Mouse (Mus musculus): Measurements from ENCODE around the gene Lat2. TPM values are rescaled to one million over a fixed set of nuclear protein-coding genes. Genes with fewer than 3 reads are reported as not detected.

Gene Lat2
- polyA plus RNA-seq, 1 experiment from 2014 or later: 3.6 TPM

DNA sequence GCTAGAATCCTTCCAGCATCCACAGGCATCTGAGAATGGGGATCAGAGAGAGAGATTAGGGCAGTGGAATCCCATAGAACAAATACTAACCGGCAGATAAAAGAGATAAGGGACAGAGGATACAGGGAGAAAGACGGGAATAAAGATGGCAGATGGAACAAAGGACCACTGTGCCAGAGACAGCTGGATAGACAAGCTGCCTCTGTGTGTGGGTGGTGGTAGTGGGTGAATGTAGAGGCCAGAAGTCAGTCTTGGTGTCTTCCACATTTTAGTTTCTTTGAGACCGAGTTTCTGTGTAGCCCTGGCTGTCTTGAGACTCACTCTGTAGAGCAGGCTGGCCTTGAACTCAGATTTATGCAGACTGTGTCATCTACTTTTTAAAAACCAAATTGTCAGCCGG is 955 bp upstream of the Lat2 start:
- H3K4me3 ChIP-seq (ENCODE audit: low read length): no peak overlapping the region
- H3K27me3 ChIP-seq (ENCODE audit: insufficient read depth, low read length): no peaks in the 10 kb centered on the region
- H3K4me2 ChIP-seq (replicated peaks; ENCODE audit: low read depth, low read length): no peak overlapping the region
- H3K4me1 ChIP-seq (ENCODE audit: insufficient read depth, low read length): no peaks in the 10 kb centered on the region
- no peak overlapping the region for H3K27ac ChIP-seq (ENCODE audit: low read length)
- H3K9ac ChIP-seq (replicated peaks; ENCODE audit: low read length): no peak overlapping the region
- no peak for ATAC-seq (ENCODE audit: low FRiP score, low TSS enrichment)
- no peaks in the 10 kb centered on the region for H3K9me3 ChIP-seq (ENCODE audit: low read length)
- WGBS: 74% methylated on average over 4 of the region's 4 CpGs
- peaks cover 37% of the 10 kb centered on the region for H3K36me3 ChIP-seq (ENCODE audit: insufficient read depth, low read length)

DNA sequence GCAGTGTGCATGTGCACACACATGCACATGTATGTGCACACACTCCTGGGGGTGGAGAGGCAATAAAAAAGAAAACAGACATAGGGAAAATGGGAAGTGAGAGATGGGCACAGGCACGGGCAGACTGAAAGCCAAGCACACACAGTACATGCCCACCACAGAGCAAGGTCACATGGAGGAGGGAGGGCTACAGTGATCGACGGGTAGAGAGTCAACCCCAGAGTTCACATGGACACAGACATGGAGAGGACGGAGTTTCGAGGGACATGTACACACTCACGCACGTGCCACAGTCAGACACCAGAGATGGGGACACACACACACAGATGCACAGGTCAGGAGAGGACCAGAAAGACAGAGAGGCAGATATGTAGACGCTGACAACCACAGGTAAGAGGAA is 555 bp upstream of the Lat2 start:
- Histone ChIP-seq H3K4me3 (ENCODE audit: low read length) (no peak overlapping the region), H3K4me1 (ENCODE audit: insufficient read depth, low read length) (no peaks in the 10 kb centered on the region), H3K9ac (replicated peaks; ENCODE audit: low read length) (no peak overlapping the region), H3K36me3 (ENCODE audit: insufficient read depth, low read length) (peaks cover 33% of the 10 kb centered on the region), H3K4me2 (replicated peaks; ENCODE audit: low read depth, low read length) (no peak overlapping the region), H3K9me3 (ENCODE audit: low read length) (no peaks in the 10 kb centered on the region), H3K27me3 (ENCODE audit: insufficient read depth, low read length) (no peaks in the 10 kb centered on the region), H3K27ac (ENCODE audit: low read length) (no peak overlapping the region)
- ATAC-seq (ENCODE audit: low FRiP score, low TSS enrichment): no peak
- WGBS: 80% methylated on average over 8 of the region's 8 CpGs

DNA sequence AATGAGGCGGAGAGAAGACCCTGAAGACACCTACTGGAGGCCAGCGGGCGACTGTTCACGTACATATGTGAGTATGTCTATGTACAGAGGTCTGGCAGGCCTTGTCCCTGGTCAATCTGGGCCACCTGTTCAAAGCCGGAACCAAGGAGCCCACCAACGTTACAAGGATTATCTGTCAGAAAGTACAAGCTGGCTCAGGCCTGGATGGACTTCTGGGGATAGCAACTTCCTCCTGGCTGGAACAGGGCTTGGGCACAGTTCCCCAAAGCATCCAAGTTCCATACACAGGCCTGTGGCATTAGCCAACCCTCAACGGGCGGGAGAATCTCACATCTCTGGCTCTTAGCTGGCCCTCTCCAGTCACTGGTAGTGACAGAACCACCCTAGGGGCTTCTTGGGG is 529 bp downstream of the Lat2 start:
- Histone ChIP-seq H3K4me2 (replicated peaks; ENCODE audit: low read depth, low read length) (no peak overlapping the region), H3K27me3 (ENCODE audit: insufficient read depth, low read length) (no peaks in the 10 kb centered on the region), H3K9me3 (ENCODE audit: low read length) (no peaks in the 10 kb centered on the region), H3K36me3 (ENCODE audit: insufficient read depth, low read length) (peaks cover 22% of the 10 kb centered on the region), H3K4me1 (ENCODE audit: insufficient read depth, low read length) (no peaks in the 10 kb centered on the region), H3K4me3 (ENCODE audit: low read length) (no peak overlapping the region), H3K27ac (ENCODE audit: low read length) (no peak overlapping the region), H3K9ac (replicated peaks; ENCODE audit: low read length) (no peak overlapping the region)
- ATAC-seq (ENCODE audit: low FRiP score, low TSS enrichment): no peak
- 90% methylated on average over 8 of the region's 8 CpGs for WGBS

DNA sequence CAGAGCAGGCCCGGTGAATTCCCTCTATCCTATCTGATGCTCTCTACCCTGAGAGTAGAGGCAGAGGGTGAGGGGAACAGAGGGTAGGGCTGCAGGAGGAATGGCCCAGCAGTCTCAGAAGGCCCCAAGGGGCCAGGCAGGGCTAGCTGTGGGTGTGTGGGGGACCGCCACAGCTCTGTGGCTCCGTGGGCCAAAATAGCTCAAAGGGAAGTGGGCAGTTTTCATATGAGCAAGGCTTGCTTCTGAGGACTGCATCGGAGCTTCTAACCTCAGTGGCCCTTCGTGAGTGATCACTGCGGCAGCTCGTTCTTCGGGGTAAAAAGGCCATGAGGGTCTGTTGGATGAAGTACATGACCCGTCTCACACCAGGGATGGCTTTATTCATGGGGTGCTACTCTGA is 1.1 kb downstream of the Lat2 start:
- Histone ChIP-seq H3K27ac (ENCODE audit: low read length) (no peak overlapping the region), H3K9me3 (ENCODE audit: low read length) (no peaks in the 10 kb centered on the region)
- WGBS: 78% methylated on average over 9 of the region's 9 CpGs

DNA sequence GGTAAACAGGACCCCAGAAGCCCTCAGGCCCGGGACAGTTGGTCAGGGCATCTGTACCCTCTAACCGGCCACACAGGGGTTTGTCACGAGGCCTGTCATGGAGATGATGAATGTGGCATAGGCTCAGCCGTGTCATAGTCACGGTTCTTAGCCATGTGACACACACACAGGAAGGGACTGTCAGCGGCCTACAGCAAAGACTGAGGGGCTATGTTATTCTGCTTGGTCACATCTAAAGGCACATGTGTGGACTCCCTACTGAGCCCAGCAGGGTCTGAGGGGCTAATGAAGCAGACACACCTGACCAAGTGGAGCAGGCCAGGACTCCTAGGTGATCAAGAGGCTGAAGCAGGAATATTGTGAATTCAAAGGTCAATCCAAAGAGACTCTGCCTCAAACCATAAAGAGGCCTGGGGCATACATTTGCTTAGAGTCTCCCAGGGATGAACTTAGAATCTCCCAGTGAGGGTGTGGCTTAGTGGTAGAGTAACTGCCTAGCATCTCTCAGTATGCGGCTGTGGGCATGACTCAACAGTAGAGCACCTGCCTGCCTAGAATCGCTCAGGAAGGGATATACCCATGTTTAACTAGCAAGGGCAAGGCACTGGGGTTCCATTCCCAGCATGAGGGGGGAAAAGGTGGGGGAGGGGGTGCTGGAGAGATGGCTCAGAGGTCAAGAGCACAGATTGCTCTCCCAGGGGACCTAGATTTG is 2.9 kb downstream of the Lat2 start:
- 52% methylated on average over 8 of the region's 8 CpGs for WGBS
- ATAC-seq (ENCODE audit: low FRiP score, low TSS enrichment): no peak
- Histone ChIP-seq H3K9ac (replicated peaks; ENCODE audit: low read length) (no peak overlapping the region), H3K4me2 (replicated peaks; ENCODE audit: low read depth, low read length) (no peak overlapping the region), H3K27me3 (ENCODE audit: insufficient read depth, low read length) (no peaks in the 10 kb centered on the region), H3K36me3 (ENCODE audit: insufficient read depth, low read length) (peaks cover 7% of the 10 kb centered on the region; the same call in 1 of the 2 replicates), H3K27ac (ENCODE audit: low read length) (no peak overlapping the region), H3K4me3 (ENCODE audit: low read length) (no peak overlapping the region), H3K9me3 (ENCODE audit: low read length) (no peaks in the 10 kb centered on the region), H3K4me1 (ENCODE audit: insufficient read depth, low read length) (no peaks in the 10 kb centered on the region)

More for the DNA sequence above, 1.1 kb downstream of the Lat2 start:
- no peaks in the 10 kb centered on the region for H3K27me3 ChIP-seq (ENCODE audit: insufficient read depth, low read length)
- H3K4me1 ChIP-seq (ENCODE audit: insufficient read depth, low read length): no peaks in the 10 kb centered on the region
- peaks cover 16% of the 10 kb centered on the region for H3K36me3 ChIP-seq (ENCODE audit: insufficient read depth, low read length)
- no peak overlapping the region for H3K4me3 ChIP-seq (ENCODE audit: low read length)
- H3K4me2 ChIP-seq (replicated peaks; ENCODE audit: low read depth, low read length): no peak overlapping the region
- no peak for ATAC-seq (ENCODE audit: low FRiP score, low TSS enrichment)
- H3K9ac ChIP-seq (replicated peaks; ENCODE audit: low read length): no peak overlapping the region

DNA sequence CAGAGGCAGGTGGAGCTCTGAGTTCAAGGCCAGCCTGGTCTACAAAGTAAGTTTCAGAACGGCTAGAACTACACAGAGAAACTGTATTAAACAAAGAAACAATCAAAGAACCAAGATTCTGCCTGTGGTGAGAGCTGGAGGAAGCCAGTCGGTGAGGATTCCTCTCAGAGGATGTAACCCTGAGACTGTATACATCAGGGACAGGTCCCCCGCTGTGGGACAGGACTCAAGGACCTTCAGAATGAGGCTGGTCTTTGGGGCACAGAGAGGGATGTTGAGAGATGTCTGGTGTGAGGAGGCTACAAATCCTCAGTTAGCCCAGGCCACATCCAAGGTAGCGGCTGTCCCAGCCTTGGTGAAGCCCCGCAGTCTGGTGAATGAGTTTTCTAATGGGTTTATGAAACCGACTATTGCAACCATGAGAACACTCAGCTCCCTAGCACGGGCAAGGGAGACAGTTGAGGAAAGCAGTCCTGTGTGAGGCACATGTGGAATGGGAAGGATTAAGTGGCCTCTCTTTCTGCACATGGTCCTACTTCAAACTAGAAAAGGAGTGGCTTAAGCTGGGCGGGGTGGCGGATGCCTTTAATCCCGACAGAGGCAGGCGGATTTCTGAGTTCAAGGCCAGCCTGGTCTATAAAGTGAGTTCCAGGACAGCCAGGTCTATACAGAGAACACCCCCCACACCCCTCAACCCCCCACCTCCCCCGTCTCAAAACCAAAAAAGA is 4.7 kb downstream of the Lat2 start:
- Histone ChIP-seq H3K4me1 (ENCODE audit: insufficient read depth, low read length) (no peaks in the 10 kb centered on the region), H3K27ac (ENCODE audit: low read length) (no peak overlapping the region), H3K27me3 (ENCODE audit: insufficient read depth, low read length) (no peaks in the 10 kb centered on the region), H3K4me3 (ENCODE audit: low read length) (no peak overlapping the region), H3K9me3 (ENCODE audit: low read length) (no peaks in the 10 kb centered on the region), H3K36me3 (ENCODE audit: insufficient read depth, low read length) (peaks cover 7% of the 10 kb centered on the region; the same call in 1 of the 2 replicates), H3K4me2 (replicated peaks; ENCODE audit: low read depth, low read length) (no peak overlapping the region), H3K9ac (replicated peaks; ENCODE audit: low read length) (no peak overlapping the region)
- WGBS: 84% methylated on average over 12 of the region's 12 CpGs
- ATAC-seq (ENCODE audit: low FRiP score, low TSS enrichment): no peak

DNA sequence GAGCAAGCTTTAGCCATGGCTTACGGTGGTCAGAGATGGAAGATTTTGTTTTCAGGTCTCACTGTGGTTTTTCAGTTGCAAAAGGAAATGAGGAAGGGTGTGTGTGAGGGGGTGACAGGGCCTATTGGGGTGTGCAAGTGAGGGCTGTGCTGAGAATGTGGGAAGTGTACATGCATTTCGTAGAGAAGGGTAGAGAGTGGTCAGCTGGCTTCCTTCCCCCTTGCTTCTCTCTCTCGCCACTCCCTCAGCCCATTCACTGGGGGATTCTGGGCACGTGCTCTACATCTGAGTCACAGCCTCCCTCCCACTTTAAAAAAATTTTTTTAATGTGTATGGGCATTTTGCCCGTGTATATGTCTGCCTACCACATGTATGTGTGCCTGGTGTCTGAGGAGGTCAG is 7.7 kb downstream of the Lat2 start:
- ATAC-seq (ENCODE audit: low FRiP score, low TSS enrichment): no peak
- Histone ChIP-seq H3K9ac (replicated peaks; ENCODE audit: low read length) (no peak overlapping the region), H3K27me3 (ENCODE audit: insufficient read depth, low read length) (no peaks in the 10 kb centered on the region), H3K9me3 (ENCODE audit: low read length) (no peaks in the 10 kb centered on the region), H3K4me3 (ENCODE audit: low read length) (no peak overlapping the region), H3K27ac (ENCODE audit: low read length) (no peak overlapping the region), H3K4me2 (replicated peaks; ENCODE audit: low read depth, low read length) (no peak overlapping the region), H3K4me1 (ENCODE audit: insufficient read depth, low read length) (no peaks in the 10 kb centered on the region), H3K36me3 (ENCODE audit: insufficient read depth, low read length) (no peaks in the 10 kb centered on the region)
- 63% methylated on average over 5 of the region's 5 CpGs for WGBS

DNA sequence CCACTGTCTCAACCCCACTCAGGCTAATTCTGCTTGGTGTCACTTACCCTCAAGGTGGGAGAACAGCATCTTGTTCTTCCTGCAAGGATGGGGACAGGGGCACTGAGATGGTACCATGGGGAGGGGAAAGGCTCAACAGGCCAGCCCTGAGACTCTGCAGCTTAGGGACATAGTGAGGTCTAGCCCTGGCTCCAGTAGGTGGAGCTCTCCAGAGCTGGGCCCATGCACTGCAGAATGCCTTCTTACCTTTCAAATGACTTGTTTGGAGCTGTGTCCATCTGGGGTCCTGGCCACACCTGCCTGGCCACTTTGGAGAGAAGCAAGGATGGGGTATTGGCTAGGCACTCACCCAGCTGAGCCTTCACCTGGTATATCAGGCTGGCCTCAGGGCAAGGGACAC is 8.5 kb downstream of the Lat2 start:
- Histone ChIP-seq H3K27ac (ENCODE audit: low read length) (no peak overlapping the region), H3K27me3 (ENCODE audit: insufficient read depth, low read length) (no peaks in the 10 kb centered on the region), H3K36me3 (ENCODE audit: insufficient read depth, low read length) (no peaks in the 10 kb centered on the region), H3K4me2 (replicated peaks; ENCODE audit: low read depth, low read length) (no peak overlapping the region), H3K9ac (replicated peaks; ENCODE audit: low read length) (no peak overlapping the region), H3K4me1 (ENCODE audit: insufficient read depth, low read length) (no peaks in the 10 kb centered on the region), H3K4me3 (ENCODE audit: low read length) (no peak overlapping the region), H3K9me3 (ENCODE audit: low read length) (no peaks in the 10 kb centered on the region)
- no peak for ATAC-seq (ENCODE audit: low FRiP score, low TSS enrichment)

DNA sequence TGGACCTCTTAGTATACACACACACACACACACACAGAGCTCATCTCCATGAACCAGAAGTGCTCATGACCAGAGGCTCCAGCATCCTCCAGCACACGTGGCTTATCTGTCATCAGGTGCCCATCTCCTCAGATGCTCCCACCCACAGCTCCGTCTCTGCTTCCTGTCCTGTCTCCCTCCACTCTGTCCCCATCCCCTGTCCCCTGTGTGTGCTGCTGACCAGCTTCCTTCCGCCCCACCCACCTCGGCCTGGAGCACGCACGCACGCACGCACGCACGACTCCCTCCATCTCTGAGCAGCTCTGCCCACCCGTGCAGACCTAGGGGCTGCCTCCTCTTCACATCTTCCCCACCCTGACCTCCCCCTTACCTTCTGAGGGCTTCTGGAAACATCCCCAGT is 10.4 kb downstream of the Lat2 start:
- Histone ChIP-seq H3K4me3 (ENCODE audit: low read length) (no peak overlapping the region), H3K27me3 (ENCODE audit: insufficient read depth, low read length) (no peaks in the 10 kb centered on the region), H3K9me3 (ENCODE audit: low read length) (no peaks in the 10 kb centered on the region), H3K9ac (replicated peaks; ENCODE audit: low read length) (no peak overlapping the region), H3K27ac (ENCODE audit: low read length) (no peak overlapping the region), H3K36me3 (ENCODE audit: insufficient read depth, low read length) (peaks cover 2% of the 10 kb centered on the region; the same call in 1 of the 2 replicates), H3K4me1 (ENCODE audit: insufficient read depth, low read length) (no peaks in the 10 kb centered on the region), H3K4me2 (replicated peaks; ENCODE audit: low read depth, low read length) (no peak overlapping the region)
- 76% methylated on average over 11 of the region's 11 CpGs for WGBS
- ATAC-seq (ENCODE audit: low FRiP score, low TSS enrichment): no peak

DNA sequence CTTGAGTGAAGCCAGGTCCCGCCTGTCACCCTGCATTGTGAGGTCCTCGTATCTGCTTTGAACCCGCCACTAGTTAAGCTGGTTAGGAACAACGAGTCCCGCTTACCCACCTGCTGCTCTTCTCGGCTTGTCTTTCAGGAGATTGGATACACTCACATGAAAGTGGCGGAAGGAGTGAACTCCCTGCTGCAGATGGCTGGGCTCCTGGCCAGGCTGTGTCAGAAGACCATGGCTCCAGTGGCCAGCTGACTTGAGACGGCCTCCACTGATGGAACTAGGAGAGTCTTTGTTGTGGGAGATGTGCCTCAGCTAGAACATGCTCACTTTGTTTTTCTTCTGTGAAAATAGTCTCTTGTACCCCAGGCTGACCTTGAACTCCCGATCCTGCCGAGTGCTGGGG is 17.1 kb downstream of the Lat2 start:
- peaks cover 61% of the 10 kb centered on the region for H3K36me3 ChIP-seq (ENCODE audit: insufficient read depth, low read length)

More for the DNA sequence above, 17.1 kb downstream of the Lat2 start:
- no peaks in the 10 kb centered on the region for H3K9me3 ChIP-seq (ENCODE audit: low read length)
- no peaks in the 10 kb centered on the region for H3K4me1 ChIP-seq (ENCODE audit: insufficient read depth, low read length)
- no peaks in the 10 kb centered on the region for H3K27me3 ChIP-seq (ENCODE audit: insufficient read depth, low read length)
- H3K27ac ChIP-seq (ENCODE audit: low read length): no peak overlapping the region
- no peak overlapping the region for H3K4me2 ChIP-seq (replicated peaks; ENCODE audit: low read depth, low read length)
- WGBS: 89% methylated on average over 10 of the region's 10 CpGs
- H3K4me3 ChIP-seq (ENCODE audit: low read length): no peak overlapping the region
- H3K9ac ChIP-seq (replicated peaks; ENCODE audit: low read length): no peak overlapping the region
- no peak for ATAC-seq (ENCODE audit: low FRiP score, low TSS enrichment)
